Mouse (Mus musculus) urinary bladder, postnatal 25 days (tissue): ENCODE measurements around the gene Wdr90.

ENCODE experiments used
- DNase-seq: peaks from one replicate; pipeline ENCODE4 v3.0.0; 2022; ENCODE audit warnings: low spot score

Wdr90 gene

DNA sequence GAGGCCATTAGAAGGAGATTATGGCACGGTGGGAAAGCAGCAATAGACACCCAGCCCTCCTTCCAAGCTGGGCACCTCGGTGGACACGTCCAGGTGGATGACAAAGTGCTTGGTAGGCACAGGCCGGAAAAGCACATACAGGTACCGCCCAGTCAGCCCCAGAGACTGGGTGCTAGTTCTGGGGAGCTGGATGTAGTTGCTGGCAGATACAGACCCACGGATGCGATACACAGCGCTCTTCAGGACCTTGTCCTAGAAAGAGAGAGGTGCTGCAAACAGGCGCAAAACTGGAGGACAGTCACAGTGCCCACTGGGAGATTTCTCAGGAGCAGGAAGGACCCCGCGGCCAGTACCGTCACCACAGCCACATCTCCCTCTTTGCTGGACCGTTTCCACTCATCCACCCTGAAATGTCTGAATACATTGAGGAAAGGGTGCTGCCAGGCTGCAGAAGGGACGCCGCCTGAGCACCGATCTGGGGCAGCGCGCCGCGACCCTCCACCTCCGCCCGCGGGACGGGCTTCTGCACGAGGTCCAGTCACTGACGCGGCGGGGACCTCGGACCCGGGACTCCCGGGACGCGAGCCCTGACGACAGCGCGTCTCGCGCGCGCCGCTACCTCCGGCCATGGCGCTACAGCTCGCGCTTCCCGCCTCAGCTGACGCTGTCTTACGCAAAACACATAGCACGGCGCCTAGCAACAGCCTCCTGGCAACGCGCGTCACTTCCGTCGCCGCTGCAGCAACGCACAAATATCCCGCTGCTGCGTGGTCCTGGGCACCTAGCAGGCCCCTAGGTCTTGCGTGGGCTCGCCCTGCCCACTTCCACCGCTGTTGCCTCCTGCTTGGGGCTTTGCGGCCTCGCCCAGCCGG, at the start of gene Wdr90:
Gene Wdr90 (minus strand): TSS at position 670 of the 872 bp plus-strand sequence.
- DNase-seq, result peak; percentile 87

GRCm38 (mm10) chr17:25907640-25908039, 46.3 kb upstream of the Wdr90 start:
- DNase-seq, result no peak

GRCm38 (mm10) chr17:25903061-25903460, 41.8 kb upstream of the Wdr90 start:
- DNase-seq, result no peak

DNA sequence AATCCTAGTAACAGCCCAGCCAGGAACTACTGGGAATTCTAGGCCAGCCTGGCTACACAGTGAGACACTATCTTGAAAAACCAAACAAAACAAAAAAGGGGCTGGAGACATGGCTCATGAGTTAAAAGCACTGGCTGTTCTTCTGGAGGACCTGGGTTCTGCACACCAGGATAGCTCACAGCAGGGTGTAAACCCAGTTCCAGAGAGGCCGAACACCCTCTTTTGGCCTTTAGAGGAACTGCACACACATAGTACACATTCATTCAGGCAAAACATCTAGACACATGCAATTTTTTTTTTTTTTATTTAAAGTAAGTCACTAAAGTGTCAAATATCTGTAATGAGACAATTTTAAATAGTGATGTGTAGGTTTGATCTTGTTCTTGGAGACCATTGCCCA, 38.9 kb upstream of the Wdr90 start:
- DNase-seq, result no peak

GRCm38 (mm10) chr17:25895891-25896290, 34.6 kb upstream of the Wdr90 start:
- no peak for DNase-seq

DNA sequence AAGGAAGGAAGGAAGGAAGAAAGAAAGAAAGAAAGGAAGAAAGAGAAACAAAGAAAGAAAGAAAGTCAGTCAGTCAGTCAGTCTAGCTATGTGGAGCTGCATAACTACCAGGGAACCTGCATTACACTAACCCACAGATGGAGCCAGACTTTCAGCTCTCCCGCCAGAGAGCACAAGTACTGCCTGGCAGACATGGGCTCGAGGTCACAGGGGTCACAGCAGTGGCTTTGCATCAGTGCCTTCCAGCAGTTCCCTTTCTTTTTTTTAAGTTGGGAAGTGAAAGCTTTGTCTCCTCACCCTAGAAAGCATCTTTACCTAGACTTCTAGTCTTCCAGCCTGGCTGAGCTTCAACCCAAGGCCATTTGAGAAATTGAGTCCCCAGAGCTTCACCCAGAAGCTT, 34.1 kb upstream of the Wdr90 start:
- no peak for DNase-seq

- peak; percentile 53 for DNase-seq
Measured at GRCm38 (mm10) chr17:25893975-25894617, 32.8 kb upstream of the Wdr90 start.

DNA sequence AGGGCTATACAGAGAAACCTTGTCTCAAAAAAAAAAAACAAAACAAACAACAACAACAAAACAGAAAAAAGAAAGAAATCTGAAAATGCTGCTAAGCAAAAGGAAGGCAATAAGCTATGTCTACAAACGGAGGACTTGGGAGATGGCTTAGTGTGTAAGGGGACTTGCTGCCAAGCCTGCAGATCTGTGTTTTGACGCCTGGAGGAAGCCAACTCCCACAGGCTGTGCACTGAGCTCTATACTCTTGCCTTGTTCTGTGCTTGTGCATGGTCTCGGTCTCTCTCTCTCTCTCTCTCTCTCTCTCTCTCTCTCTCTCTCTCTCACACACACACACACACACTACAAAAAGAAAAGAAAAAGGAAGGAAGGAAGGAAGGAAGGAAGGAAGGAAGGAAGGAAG, 27.5 kb upstream of the Wdr90 start:
- no peak for DNase-seq

GRCm38 (mm10) chr17:25887467-25887866, 26.2 kb upstream of the Wdr90 start:
- DNase-seq, result no peak

GRCm38 (mm10) chr17:25886806-25887205, 25.5 kb upstream of the Wdr90 start:
- DNase-seq, result no peak

- DNase-seq, result no peak
Measured at GRCm38 (mm10) chr17:25885636-25886035, 24.3 kb upstream of the Wdr90 start.

- DNase-seq, result no peak
Measured at GRCm38 (mm10) chr17:25883824-25884223, 22.5 kb upstream of the Wdr90 start.

- no peak for DNase-seq
Measured at GRCm38 (mm10) chr17:25883268-25883667, 22.0 kb upstream of the Wdr90 start.

DNA sequence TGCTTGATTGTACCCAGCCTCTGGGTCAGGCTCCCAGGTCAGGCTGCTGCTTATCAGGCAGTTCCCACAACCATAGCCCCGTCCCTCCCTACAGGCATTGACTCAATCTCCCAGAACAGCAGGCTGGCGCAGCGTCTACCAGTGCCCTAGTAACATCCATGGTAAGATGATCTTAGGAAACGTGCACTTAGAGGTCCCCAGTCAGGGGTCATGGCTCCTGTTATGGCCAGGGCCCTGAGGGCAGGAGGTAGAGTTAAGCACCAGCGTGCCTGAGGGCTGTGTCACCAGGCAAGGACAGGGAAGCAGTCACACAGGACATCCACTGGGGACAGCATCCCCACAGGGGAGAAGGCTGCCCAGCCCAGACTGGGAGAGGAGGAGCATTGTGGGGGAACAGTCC, 21.0 kb upstream of the Wdr90 start:
- no peak for DNase-seq

GRCm38 (mm10) chr17:25881691-25882090, 20.4 kb upstream of the Wdr90 start:
- no peak for DNase-seq

GRCm38 (mm10) chr17:25880913-25881641, 19.8 kb upstream of the Wdr90 start:
- DNase-seq, result no peak

GRCm38 (mm10) chr17:25880196-25880910, 19.1 kb upstream of the Wdr90 start, which contains the start of gene Wfikkn1:
Gene Wfikkn1 (minus strand): TSS chr17:25880858.
- no peak for DNase-seq

- DNase-seq, result no peak
Measured at GRCm38 (mm10) chr17:25879750-25880149, 18.4 kb upstream of the Wdr90 start.

GRCm38 (mm10) chr17:25879261-25879660, 18.0 kb upstream of the Wdr90 start:
- DNase-seq, result no peak

- no peak for DNase-seq
Measured at GRCm38 (mm10) chr17:25878611-25879180, 17.4 kb upstream of the Wdr90 start.

DNA sequence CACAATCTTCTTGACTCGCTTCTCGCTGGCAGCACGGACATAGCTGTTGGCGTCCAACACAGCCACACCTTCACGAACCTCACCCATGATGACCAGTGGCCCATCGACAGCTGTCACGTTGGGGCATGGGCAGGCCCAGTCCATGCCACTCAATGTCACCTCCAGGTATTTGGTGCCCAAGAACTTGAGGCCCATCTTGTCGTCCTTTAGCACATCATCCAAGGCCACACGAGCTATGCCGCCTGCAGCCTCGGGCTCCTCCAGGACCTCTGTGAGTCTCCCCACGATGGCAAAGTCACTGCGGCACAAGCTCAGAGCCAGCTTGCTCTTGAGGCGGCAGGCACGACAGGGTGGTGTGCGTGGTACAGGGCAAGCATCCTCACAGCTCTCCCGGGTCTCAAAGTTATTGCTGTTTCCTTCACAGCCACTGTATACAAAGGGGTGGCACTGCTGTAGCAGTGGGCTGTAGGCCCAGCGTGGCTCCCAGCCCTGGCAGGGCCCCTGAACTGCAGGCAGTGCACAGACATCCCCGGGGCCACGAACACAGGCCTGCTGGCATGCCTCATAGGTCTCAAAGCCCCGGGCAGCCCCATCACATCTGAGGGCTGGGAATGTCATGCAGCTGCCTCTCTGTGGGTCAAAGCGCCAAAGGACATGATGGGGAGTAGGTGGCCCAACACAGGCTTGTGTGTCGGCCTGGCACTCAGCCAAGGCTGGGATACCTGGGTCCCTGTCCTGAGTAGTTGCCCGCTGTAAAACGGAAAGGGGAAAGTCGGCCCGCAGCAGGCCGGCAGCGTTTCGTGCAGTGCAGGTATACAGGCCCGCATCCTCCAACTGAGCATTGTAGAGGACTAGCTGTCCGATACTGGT, 16.7 kb upstream of the Wdr90 start:
- no peak for DNase-seq
